Mouse (Mus musculus): ENCODE data around the gene Chil5. TPM values are rescaled to one million over a fixed set of nuclear protein-coding genes. Genes with fewer than 3 reads are reported as not detected.

Gene Chil5
- 0.51 and 0.66 TPM in 2 replicates for polyA plus RNA-seq (2015; fragmentation: Nextera tagmentation; extraction: Ambion mirVana)

GRCm38 (mm10) chr3:106032781-106033180 is at the start of gene Chil5:
Gene Chil5, minus strand, starts transcription at chr3:106032814.

GRCm38 (mm10) chr3:106014546-106014945 is 18.1 kb downstream of the Chil5 start, which contains the start of gene Pifo:
Gene Pifo, minus strand, starts transcription at chr3:106014646.

GRCm38 (mm10) chr3:105973411-105973810 is 59.2 kb downstream of the Chil5 start, which contains the start of gene Ovgp1:
Gene Ovgp1, plus strand, starts transcription at chr3:105973711.

Other genes with a start within 250 kb of the Chil5 start
- 140 and 142 TPM in 2 replicates for gene Rap1a, start 231.5 kb downstream of the Chil5 start, polyA plus RNA-seq (2015; fragmentation: Nextera tagmentation; extraction: Ambion mirVana)
- 4.8 and 7.8 TPM in 2 replicates for gene Adora3, start 162.0 kb downstream of the Chil5 start, polyA plus RNA-seq (2015; fragmentation: Nextera tagmentation; extraction: Ambion mirVana)
- gene Tmigd3, start 161.9 kb downstream of the Chil5 start, polyA plus RNA-seq (2015; fragmentation: Nextera tagmentation; extraction: Ambion mirVana), result 0.45 and 0.67 TPM in 2 replicates
- gene I830077J02Rik, start 100.2 kb downstream of the Chil5 start, polyA plus RNA-seq (2015; fragmentation: Nextera tagmentation; extraction: Ambion mirVana), result 9.4 and 11.1 TPM in 2 replicates
- 44.3 and 54.8 TPM in 2 replicates for gene Wdr77, start 73.4 kb downstream of the Chil5 start, polyA plus RNA-seq (2015; fragmentation: Nextera tagmentation; extraction: Ambion mirVana)
- gene Atp5f1, start 72.7 kb downstream of the Chil5 start, polyA plus RNA-seq (2015; fragmentation: Nextera tagmentation; extraction: Ambion mirVana), result 313 and 317 TPM in 2 replicates
- gene Ovgp1, start 59.1 kb downstream of the Chil5 start, polyA plus RNA-seq (2015; fragmentation: Nextera tagmentation; extraction: Ambion mirVana), result 1.8 and 2.1 TPM in 2 replicates
- gene Pifo, start 18.2 kb downstream of the Chil5 start, polyA plus RNA-seq (2015; fragmentation: Nextera tagmentation; extraction: Ambion mirVana), result not detected in 2 replicates
- gene Chia1, start 80.4 kb upstream of the Chil5 start, polyA plus RNA-seq (2015; fragmentation: Nextera tagmentation; extraction: Ambion mirVana), result not detected in 2 replicates
- gene Chil3, start 134.8 kb upstream of the Chil5 start, polyA plus RNA-seq (2015; fragmentation: Nextera tagmentation; extraction: Ambion mirVana), result 51.0 and 68.1 TPM in 2 replicates
- gene Chil4, start 186.7 kb upstream of the Chil5 start, polyA plus RNA-seq (2015; fragmentation: Nextera tagmentation; extraction: Ambion mirVana), result not detected in 2 replicates